ENCODE assay signal across 8 mouse cellular contexts in genomic region chr11:117315309-117315708, GRCm38 (mm10).
DNase-seq lines count a peak whose midpoint lies in the region; ATAC-seq and TF ChIP-seq lines count a peak whose summit lies in the region.

No protein-coding gene starts in this region.

- 0 out of 2 replicates have a peak overlapping the region, but pooled peaks have one; percentile 4 for H3K9ac ChIP-seq in kidney, embryonic 14.5 days (ENCODE audit: low read depth, low read length)
- no peak overlapping the region for H3K9ac ChIP-seq in intestine, embryonic 14.5 days (ENCODE audit: low read length)
- H3K9ac ChIP-seq in stomach, embryonic 16.5 days (ENCODE audit: low read length): peak overlapping the region; percentile 27; the same call in 1 of the 2 replicates
- H3K9ac ChIP-seq in liver, embryonic 12.5 days: no peak overlapping the region

- no peak for DNase-seq in kidney, adult 9 months
- DNase-seq in fibroblast of lung, adult 2 months (ENCODE audit: low read depth): peak; percentile 87
- DNase-seq in intestine, embryonic 14.5 days (ENCODE audit: low spot score): no peak
- DNase-seq in frontal cortex, postnatal 14 days (ENCODE audit: low spot score in 2 of 2): no peak

- no peak overlapping the region for H3K4me2 ChIP-seq in kidney, embryonic 14.5 days (replicated peaks; ENCODE audit: low read depth, low read length)
- H3K4me2 ChIP-seq in intestine, embryonic 14.5 days (ENCODE audit: low read length): no peak overlapping the region
- H3K4me2 ChIP-seq in stomach, embryonic 16.5 days (ENCODE audit: low read depth, low read length): no peak overlapping the region
- H3K4me2 ChIP-seq in liver, embryonic 12.5 days: no peak overlapping the region

- 77% methylated on average over 11 of the region's 11 CpGs for WGBS in kidney, embryonic 14.5 days
- 43% methylated on average over 11 of the region's 11 CpGs for WGBS in intestine, embryonic 14.5 days
- WGBS in stomach, embryonic 16.5 days: 27% methylated on average over 11 of the region's 11 CpGs
- 72% methylated on average over 11 of the region's 11 CpGs for WGBS in liver, embryonic 12.5 days (ENCODE audit: insufficient replicate concordance)

- H3K36me3 ChIP-seq in kidney, embryonic 14.5 days (ENCODE audit: control insufficient read depth, insufficient read depth, low read length): no peaks in the 10 kb centered on the region
- no peaks in the 10 kb centered on the region for H3K36me3 ChIP-seq in E14TG2a.4 (ENCODE audit: insufficient read depth, low read length)
- H3K36me3 ChIP-seq in intestine, embryonic 14.5 days (ENCODE audit: control insufficient read depth, insufficient read depth, low read length): no peaks in the 10 kb centered on the region
- no peaks in the 10 kb centered on the region for H3K36me3 ChIP-seq in stomach, embryonic 16.5 days (ENCODE audit: control insufficient read depth, insufficient read depth, low read length)
- no peaks in the 10 kb centered on the region for H3K36me3 ChIP-seq in liver, embryonic 12.5 days

- H3K27ac ChIP-seq in kidney, embryonic 14.5 days (ENCODE audit: low read depth, low read length): peak overlapping the region; percentile 62
- H3K27ac ChIP-seq in intestine, embryonic 14.5 days (ENCODE audit: low read depth): peak overlapping the region; percentile 77
- peak overlapping the region; percentile 90 for H3K27ac ChIP-seq in stomach, embryonic 16.5 days (ENCODE audit: low read length)
- no peak overlapping the region for H3K27ac ChIP-seq in liver, embryonic 12.5 days

- H3K27me3 ChIP-seq in kidney, embryonic 14.5 days (ENCODE audit: control insufficient read depth, insufficient read depth, low read length): no peaks in the 10 kb centered on the region
- H3K27me3 ChIP-seq in E14TG2a.4 (ENCODE audit: insufficient read depth, low read length): no peaks in the 10 kb centered on the region
- H3K27me3 ChIP-seq in intestine, embryonic 14.5 days (replicated peaks; ENCODE audit: control insufficient read depth, insufficient read depth, low read length): no peaks in the 10 kb centered on the region
- no peaks in the 10 kb centered on the region for H3K27me3 ChIP-seq in stomach, embryonic 16.5 days (ENCODE audit: control insufficient read depth, insufficient read depth, low read length)
- H3K27me3 ChIP-seq in liver, embryonic 12.5 days (replicated peaks): 0 out of 2 replicates have a peak, but pooled peaks cover 4% of the 10 kb centered on the region

- no peaks in the 10 kb centered on the region for H3K9me3 ChIP-seq in kidney, embryonic 14.5 days (ENCODE audit: control insufficient read depth, low read length)
- no peaks in the 10 kb centered on the region for H3K9me3 ChIP-seq in E14TG2a.4 (ENCODE audit: low read length)
- H3K9me3 ChIP-seq in intestine, embryonic 14.5 days (ENCODE audit: control insufficient read depth, low read length): no peaks in the 10 kb centered on the region
- H3K9me3 ChIP-seq in stomach, embryonic 16.5 days (replicated peaks; ENCODE audit: control insufficient read depth, low read length): no peaks in the 10 kb centered on the region
- no peaks in the 10 kb centered on the region for H3K9me3 ChIP-seq in liver, embryonic 12.5 days (replicated peaks)

- H3K4me3 ChIP-seq in kidney, embryonic 14.5 days (ENCODE audit: low read length): no peak overlapping the region
- peak overlapping the region; percentile 48 for H3K4me3 ChIP-seq in E14TG2a.4 (replicated peaks; ENCODE audit: low read length)
- no peak overlapping the region for H3K4me3 ChIP-seq in intestine, embryonic 14.5 days (ENCODE audit: low read depth, low read length)
- no peak overlapping the region for H3K4me3 ChIP-seq in stomach, embryonic 16.5 days (replicated peaks; ENCODE audit: low read length)
- H3K4me3 ChIP-seq in liver, embryonic 12.5 days: no peak overlapping the region

- peaks cover 96% of the 10 kb centered on the region for H3K4me1 ChIP-seq in kidney, embryonic 14.5 days (ENCODE audit: control insufficient read depth, insufficient read depth, low read length)
- peaks cover 99% of the 10 kb centered on the region for H3K4me1 ChIP-seq in E14TG2a.4 (replicated peaks; ENCODE audit: low read depth, low read length)
- peaks cover 87% of the 10 kb centered on the region for H3K4me1 ChIP-seq in intestine, embryonic 14.5 days (replicated peaks; ENCODE audit: control insufficient read depth, insufficient read depth, low read length)
- peaks cover 95% of the 10 kb centered on the region for H3K4me1 ChIP-seq in stomach, embryonic 16.5 days (ENCODE audit: control insufficient read depth, insufficient read depth, low read length)
- H3K4me1 ChIP-seq in liver, embryonic 12.5 days: peaks cover 88% of the 10 kb centered on the region

- no peak for ATAC-seq in kidney, embryonic 14.5 days (ENCODE audit: low FRiP score, low TSS enrichment)
- ATAC-seq in intestine, embryonic 14.5 days (replicated peaks; ENCODE audit: low FRiP score, low TSS enrichment, low read depth): no peak
- no peak for ATAC-seq in stomach, embryonic 16.5 days (ENCODE audit: insufficient read depth, low FRiP score)
- ATAC-seq in liver, embryonic 12.5 days: no peak

- no peak for TF ChIP-seq CTCF in E14TG2a.4 (conservative IDR thresholded peaks at IDR 0.05; ENCODE audit: low read length)

Comparison
In these comparisons a context has a peak if more than half of its experiments do, and no peak if none do; other contexts are left out.
1. H3K9ac ChIP-seq: peak in kidney, embryonic 14.5 days (single experiment) and stomach, embryonic 16.5 days (single experiment); none in intestine, embryonic 14.5 days (single experiment) and liver, embryonic 12.5 days (single experiment).